Mouse (Mus musculus) bone marrow, adult 2 months (tissue): Measurements from ENCODE around the gene Rxfp1.

Source experiments
- CTCF ChIP-seq: fragments of 200-500 bp; IDR thresholded peaks from 2 replicates; pipeline ENCODE4 v1.5.1; 2011; ENCODE audit warnings: low read length, control low read depth; ENCODE audit not compliant: control insufficient read depth, insufficient read depth
- POLR2A ChIP-seq: fragments of 200-500 bp; IDR thresholded peaks from 2 replicates; pipeline ENCODE4 v1.6.1; 2011; ENCODE audit warnings: low read depth, mild to moderate bottlenecking, control low read depth, low read length, borderline replicate concordance; ENCODE audit not compliant: control insufficient read depth

GRCm38 (mm10) chr3:79609886-79610285 lies 127.8 kb downstream of the Rxfp1 start:
- no peak for TF ChIP-seq CTCF
- no peak for TF ChIP-seq POLR2A
